ENCODE assay signal across 13 mouse cellular contexts in genomic region chr2:125864551-125864950, GRCm38 (mm10).
"Had no signal": no experiment of that assay in that cellular context is flagged by ENCODE, and none has a peak within 500 bp of the region (broad histone marks: within the 10 kb centered on the region; RNA-seq: fewer than 3 reads in every experiment).

No protein-coding gene starts in this region.

- DNase-seq: kidney, adult 18-20 months; kidney, postnatal 14 days; lung, postnatal 14 days; thymus, adult 2 months; thymus, postnatal 25 days had no signal

- H3K27ac ChIP-seq: intestine, embryonic 15.5 days; left cerebral cortex, adult 2 months; limb, embryonic 15.5 days; lung, embryonic 15.5 days; macrophage; midbrain, embryonic 10.5 days; midbrain, embryonic 15.5 days; neural tube, embryonic 12.5 days had no signal

- H3K36me3 ChIP-seq: intestine, embryonic 15.5 days; limb, embryonic 15.5 days; lung, embryonic 15.5 days; midbrain, embryonic 10.5 days; neural tube, embryonic 12.5 days had no signal

- H3K4me3 ChIP-seq: intestine, embryonic 15.5 days; left cerebral cortex, adult 2 months; limb, embryonic 15.5 days; lung, embryonic 15.5 days; midbrain, embryonic 10.5 days; midbrain, embryonic 15.5 days; neural tube, embryonic 12.5 days had no signal

- ATAC-seq: intestine, embryonic 15.5 days; midbrain, embryonic 15.5 days had no signal

- H3K9me3 ChIP-seq: intestine, embryonic 15.5 days; limb, embryonic 15.5 days; lung, embryonic 15.5 days; midbrain, embryonic 10.5 days; midbrain, embryonic 15.5 days; neural tube, embryonic 12.5 days had no signal

- H3K4me2 ChIP-seq: intestine, embryonic 15.5 days; limb, embryonic 15.5 days; lung, embryonic 15.5 days; midbrain, embryonic 15.5 days; neural tube, embryonic 12.5 days had no signal

- H3K27me3 ChIP-seq: intestine, embryonic 15.5 days; limb, embryonic 15.5 days; lung, embryonic 15.5 days; midbrain, embryonic 15.5 days; neural tube, embryonic 12.5 days had no signal

- H3K9ac ChIP-seq: intestine, embryonic 15.5 days; limb, embryonic 15.5 days; lung, embryonic 15.5 days; midbrain, embryonic 15.5 days; neural tube, embryonic 12.5 days had no signal
